Mouse (Mus musculus) bone marrow macrophage, adult 2 months (primary cell): ENCODE results near the gene Depdc1b. TPM values are rescaled to one million over a fixed set of nuclear protein-coding genes. Genes with fewer than 3 reads are reported as not detected.

Experiments
- H3K27ac ChIP-seq: 2 replicates; pipeline ENCODE4 v1.5.1; 2012; ENCODE audit warnings: low read depth, low read length; ENCODE audit not compliant: insufficient read depth
- H3K4me1 ChIP-seq: 2 replicates; pipeline ENCODE4 v1.6.1; 2012; ENCODE audit warnings: low read length; ENCODE audit not compliant: control insufficient read depth, insufficient read depth
- H3K4me3 ChIP-seq: 2 replicates; pipeline ENCODE4 v1.5.1; 2012; ENCODE audit warnings: mild to moderate bottlenecking, low read length, moderate library complexity; ENCODE audit not compliant: insufficient read depth
- CTCF ChIP-seq: IDR thresholded peaks from 2 replicates; pipeline ENCODE4 v1.5.1; 2012; ENCODE audit warnings: low read depth, mild to moderate bottlenecking, low read length, moderate library complexity
- POLR2A ChIP-seq: IDR thresholded peaks from 2 replicates; pipeline ENCODE4 v1.6.1; 2012; ENCODE audit warnings: mild to moderate bottlenecking, low read depth, low read length, borderline replicate concordance
- polyA plus RNA-seq: library from polyadenylated mRNA; stranded (reverse); fragments of >200 nt; gene quantifications from 2 replicates; pipeline ENCODE4 v1.2.4, GENCODE M21; 2012; ENCODE audit not compliant: missing spikeins, insufficient read depth, insufficient read length

The Depdc1b gene
- polyA plus RNA-seq, 1 experiment: 5.9 TPM

GRCm38 (mm10) chr13:108284312-108284711, 31.8 kb upstream of the Depdc1b start:
- H3K27ac ChIP-seq: no peak overlapping the region
- peaks cover 6% of the 10 kb centered on the region for H3K4me1 ChIP-seq
- no peak overlapping the region for H3K4me3 ChIP-seq
- no peak for TF ChIP-seq POLR2A

- TF ChIP-seq CTCF (no peak), POLR2A (no peak)
- Histone ChIP-seq H3K4me3 (no peak overlapping the region), H3K4me1 (peaks cover 6% of the 10 kb centered on the region), H3K27ac (no peak overlapping the region)
Measured at GRCm38 (mm10) chr13:108287953-108288352, 28.2 kb upstream of the Depdc1b start.

- H3K4me1 ChIP-seq: peaks cover 6% of the 10 kb centered on the region
- H3K4me3 ChIP-seq: no peak overlapping the region
- TF ChIP-seq POLR2A: no peak
- TF ChIP-seq CTCF: no peak
Measured at GRCm38 (mm10) chr13:108289436-108289835, 26.7 kb upstream of the Depdc1b start.

GRCm38 (mm10) chr13:108290314-108290713, 25.8 kb upstream of the Depdc1b start:
- Histone ChIP-seq H3K4me3 (no peak overlapping the region), H3K4me1 (peaks cover 6% of the 10 kb centered on the region), H3K27ac (no peak overlapping the region)
- TF ChIP-seq CTCF (no peak), POLR2A (no peak)

More at GRCm38 (mm10) chr13:108289436-108289835, 26.7 kb upstream of the Depdc1b start:
- H3K27ac ChIP-seq: no peak overlapping the region

GRCm38 (mm10) chr13:108297350-108298093, 18.6 kb upstream of the Depdc1b start:
- H3K4me1 ChIP-seq: peaks cover 14% of the 10 kb centered on the region
- H3K27ac ChIP-seq: peak overlapping the region; percentile 44

GRCm38 (mm10) chr13:108298241-108298640, 17.9 kb upstream of the Depdc1b start:
- H3K4me1 ChIP-seq: peaks cover 15% of the 10 kb centered on the region
- H3K27ac ChIP-seq: no peak overlapping the region
- TF ChIP-seq POLR2A: no peak
- TF ChIP-seq CTCF: no peak
- no peak overlapping the region for H3K4me3 ChIP-seq

More at GRCm38 (mm10) chr13:108297350-108298093, 18.6 kb upstream of the Depdc1b start:
- no peak for TF ChIP-seq POLR2A
- no peak for TF ChIP-seq CTCF
- peak overlapping the region; percentile 39 for H3K4me3 ChIP-seq

- TF ChIP-seq CTCF: no peak
- no peak for TF ChIP-seq POLR2A
- Histone ChIP-seq H3K27ac (peak overlapping the region; percentile 57), H3K4me1 (peaks cover 29% of the 10 kb centered on the region), H3K4me3 (no peak overlapping the region)
Measured at GRCm38 (mm10) chr13:108300346-108300950, 15.7 kb upstream of the Depdc1b start.

GRCm38 (mm10) chr13:108301411-108301810, 14.7 kb upstream of the Depdc1b start:
- TF ChIP-seq POLR2A: no peak
- Histone ChIP-seq H3K4me3 (no peak overlapping the region), H3K27ac (no peak overlapping the region), H3K4me1 (peaks cover 29% of the 10 kb centered on the region)

- Histone ChIP-seq H3K27ac (no peak overlapping the region), H3K4me1 (peaks cover 27% of the 10 kb centered on the region), H3K4me3 (no peak overlapping the region)
- TF ChIP-seq POLR2A (no peak), CTCF (no peak)
Measured at GRCm38 (mm10) chr13:108302957-108303675, 13.0 kb upstream of the Depdc1b start.

- Histone ChIP-seq H3K4me3 (no peak overlapping the region), H3K27ac (no peak overlapping the region), H3K4me1 (peaks cover 27% of the 10 kb centered on the region)
- TF ChIP-seq POLR2A: no peak
- no peak for TF ChIP-seq CTCF
Measured at GRCm38 (mm10) chr13:108303841-108304240, 12.3 kb upstream of the Depdc1b start.
